Mouse (Mus musculus) neural tube, embryonic 10.5 days (tissue): ENCODE measurements around the gene Bag1.

ENCODE experiments used
- DNase-seq: peaks from one replicate; pipeline ENCODE4 v3.0.0-alpha.2; 2017; ENCODE audit warnings: low spot score; ENCODE audit errors: extremely low spot score

The Bag1 gene

GRCm38 (mm10) chr4:40948160-40948708, at the start of gene Bag1, which contains the start of gene Chmp5:
TSS of gene Bag1 (minus strand) at chr4:40948294.
TSS of gene Chmp5 (plus strand) at chr4:40948407.
- peak; percentile 97 for DNase-seq

DNA sequence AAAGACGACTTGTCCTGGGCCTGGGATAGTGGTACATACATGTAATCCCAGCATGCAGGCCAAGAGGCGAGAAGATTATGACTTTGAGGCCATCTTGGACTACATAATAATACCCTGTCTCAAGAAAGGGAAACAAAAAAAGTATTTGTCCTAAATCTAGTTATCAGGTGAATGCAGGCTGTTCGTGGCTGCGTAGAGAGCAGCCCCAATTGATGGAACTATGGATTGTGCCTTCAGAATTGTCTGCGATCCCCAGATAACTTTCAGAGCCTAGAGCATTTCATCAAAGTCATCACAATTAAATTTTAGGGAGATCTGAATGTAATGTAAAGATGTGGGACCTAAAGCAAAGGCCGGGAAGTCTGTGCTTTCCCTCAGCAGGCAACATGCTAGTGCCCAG, 48.2 kb upstream of the Bag1 start:
- no peak for DNase-seq

DNA sequence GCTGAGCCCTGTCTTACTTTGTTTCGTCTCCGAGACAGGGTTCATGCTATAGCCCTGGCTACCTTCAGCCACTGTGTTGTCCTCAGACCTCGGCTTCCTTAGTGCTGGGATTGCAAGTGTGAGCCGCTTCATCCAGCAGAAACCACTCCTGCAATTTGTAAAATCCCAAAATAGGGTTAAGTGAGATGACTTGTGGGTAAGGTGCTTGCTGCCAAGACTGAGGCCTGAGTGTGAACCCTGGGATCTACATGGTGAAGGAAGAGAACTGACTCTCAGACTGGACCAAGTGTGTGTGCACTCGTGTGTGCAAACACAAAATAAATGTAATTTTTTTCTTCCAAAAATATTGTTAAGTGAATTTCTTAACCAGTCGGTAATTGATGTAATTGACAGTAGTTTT, 41.5 kb upstream of the Bag1 start:
- no peak for DNase-seq

DNA sequence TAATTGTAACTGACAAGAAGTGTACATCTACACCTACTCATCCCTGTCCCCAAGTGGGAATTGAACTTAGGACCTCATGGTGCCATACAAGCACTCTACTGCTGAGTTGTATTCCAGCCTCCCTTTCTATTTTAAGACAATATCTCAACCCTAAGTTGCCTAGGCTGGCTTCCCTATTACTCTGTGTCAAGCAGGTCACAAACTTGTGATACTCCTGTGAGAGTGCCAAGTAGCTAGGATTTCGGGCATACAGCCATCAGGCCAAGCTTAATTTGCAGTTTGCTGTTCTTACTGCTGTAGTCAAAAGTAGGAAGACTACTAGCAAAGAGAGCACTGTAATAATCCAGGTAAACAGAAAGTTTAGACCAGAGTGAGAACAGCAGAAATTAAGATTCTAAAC, 35.6 kb upstream of the Bag1 start:
- no peak for DNase-seq

DNA sequence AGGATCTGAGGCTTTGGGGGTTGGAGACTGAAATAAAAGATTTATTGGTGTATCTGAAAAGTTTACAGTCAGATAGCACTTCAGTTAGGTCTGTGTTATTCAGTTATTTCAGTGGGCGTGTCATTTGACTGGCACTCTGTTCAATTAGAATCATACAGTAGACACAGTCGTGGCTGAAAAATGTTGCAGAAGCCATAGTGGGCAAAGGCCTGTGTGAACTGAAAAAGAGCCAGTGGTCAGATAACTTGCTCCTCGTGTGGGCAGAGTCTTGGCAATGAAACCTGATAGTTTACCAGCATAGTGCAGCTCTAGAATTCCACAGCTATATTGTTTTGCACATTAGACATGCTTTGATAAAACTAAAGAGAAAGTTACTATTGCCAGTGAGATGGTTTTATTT, 34.4 kb upstream of the Bag1 start:
- no peak for DNase-seq

- DNase-seq, result no peak
Observed at GRCm38 (mm10) chr4:40979430-40979829, 31.3 kb upstream of the Bag1 start.

- no peak for DNase-seq
Observed at GRCm38 (mm10) chr4:40976651-40977050, 28.6 kb upstream of the Bag1 start.

GRCm38 (mm10) chr4:40975678-40976077, 27.6 kb upstream of the Bag1 start:
- DNase-seq, result no peak

- no peak for DNase-seq
Observed at GRCm38 (mm10) chr4:40974011-40974410, 25.9 kb upstream of the Bag1 start.

GRCm38 (mm10) chr4:40971744-40972143, 23.6 kb upstream of the Bag1 start:
- DNase-seq, result peak; percentile 36

GRCm38 (mm10) chr4:40970842-40971701, 23.0 kb upstream of the Bag1 start, which contains the start of gene Nfx1:
TSS of gene Nfx1 (plus strand) at chr4:40970906.
- peak; percentile 95 for DNase-seq

GRCm38 (mm10) chr4:40970592-40970841, 22.4 kb upstream of the Bag1 start:
- DNase-seq, result no peak

- DNase-seq, result no peak
Observed at GRCm38 (mm10) chr4:40969781-40970591, 21.9 kb upstream of the Bag1 start.

DNA sequence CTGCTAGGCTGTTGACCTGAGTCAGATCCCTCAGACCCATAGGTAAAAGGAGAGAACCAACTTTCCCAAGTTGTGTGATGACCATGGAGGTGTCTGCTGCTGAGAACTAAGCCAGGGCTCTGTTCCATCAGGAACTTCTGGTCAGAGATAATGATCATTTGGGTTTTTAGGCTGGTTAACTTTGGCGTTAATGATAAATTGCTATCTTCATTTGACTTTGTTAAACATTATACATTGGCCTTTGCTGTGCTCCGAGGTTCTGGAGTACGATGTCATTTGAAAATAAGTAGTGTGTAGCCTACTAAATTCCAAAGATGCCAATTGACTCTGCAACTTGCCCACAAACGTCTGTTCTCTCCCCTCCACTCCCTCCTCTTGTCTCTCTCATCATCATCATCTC, 21.1 kb upstream of the Bag1 start:
- DNase-seq, result no peak

DNA sequence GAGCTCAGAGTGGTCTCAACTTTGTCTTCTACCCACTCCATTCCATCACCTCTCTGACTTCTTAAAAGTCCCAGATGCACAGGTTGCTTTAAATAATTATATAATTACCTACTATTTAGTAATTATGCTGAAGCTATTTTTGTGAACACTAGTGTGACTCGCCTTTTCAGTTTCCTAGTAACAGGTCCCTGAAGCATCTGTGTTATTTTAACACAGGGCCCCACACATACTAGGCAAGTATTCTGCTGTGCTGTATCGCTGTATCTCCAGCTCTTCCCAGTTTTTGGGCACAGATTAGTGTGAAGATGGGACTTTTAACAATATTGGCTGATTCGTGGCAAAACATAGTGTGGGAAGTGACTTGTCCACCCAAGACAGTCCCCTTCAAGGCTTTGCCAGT, 15.4 kb upstream of the Bag1 start:
- no peak for DNase-seq

DNA sequence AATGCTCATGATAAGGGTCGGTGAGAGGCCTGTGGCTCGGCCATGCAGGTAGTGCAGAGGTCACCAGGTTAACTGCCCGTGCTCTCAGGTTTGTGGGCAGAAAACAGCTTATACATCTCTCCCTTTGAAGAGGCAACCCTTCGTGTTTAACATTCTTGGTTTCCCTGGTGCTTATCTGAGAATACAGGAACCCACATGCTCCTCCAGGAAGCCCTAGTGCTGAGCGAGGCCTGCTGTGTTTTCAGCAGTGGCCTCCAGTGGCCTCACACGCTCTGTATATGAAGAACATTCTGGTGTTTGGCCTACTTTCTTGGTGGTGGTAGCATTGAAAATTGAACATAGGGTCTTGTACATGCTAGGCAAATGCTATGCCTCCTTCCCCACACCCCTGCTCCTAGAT, 7.8 kb upstream of the Bag1 start:
- no peak for DNase-seq

DNA sequence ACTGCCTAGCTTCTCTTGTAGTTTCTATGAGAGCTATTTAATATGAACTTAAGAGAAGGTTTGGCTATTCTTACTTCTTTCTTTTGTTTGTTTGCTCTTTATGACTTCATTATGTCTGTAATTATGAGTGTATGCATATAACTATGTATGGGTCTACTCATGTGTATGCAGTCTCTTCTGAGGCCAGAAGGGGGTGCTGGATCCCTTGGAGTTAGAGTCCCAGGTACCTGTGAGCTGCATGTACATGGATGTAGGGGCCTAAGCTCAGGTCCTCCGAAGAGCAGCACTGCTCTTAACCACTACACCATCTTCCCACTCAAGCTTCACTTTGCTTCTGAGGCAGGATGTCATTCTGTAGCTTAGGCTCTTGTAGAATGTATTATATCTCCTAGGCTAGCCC, 5.4 kb upstream of the Bag1 start:
- DNase-seq, result no peak

GRCm38 (mm10) chr4:40947565-40948159, 432 bp downstream of the Bag1 start:
- DNase-seq, result peak; percentile 84

DNA sequence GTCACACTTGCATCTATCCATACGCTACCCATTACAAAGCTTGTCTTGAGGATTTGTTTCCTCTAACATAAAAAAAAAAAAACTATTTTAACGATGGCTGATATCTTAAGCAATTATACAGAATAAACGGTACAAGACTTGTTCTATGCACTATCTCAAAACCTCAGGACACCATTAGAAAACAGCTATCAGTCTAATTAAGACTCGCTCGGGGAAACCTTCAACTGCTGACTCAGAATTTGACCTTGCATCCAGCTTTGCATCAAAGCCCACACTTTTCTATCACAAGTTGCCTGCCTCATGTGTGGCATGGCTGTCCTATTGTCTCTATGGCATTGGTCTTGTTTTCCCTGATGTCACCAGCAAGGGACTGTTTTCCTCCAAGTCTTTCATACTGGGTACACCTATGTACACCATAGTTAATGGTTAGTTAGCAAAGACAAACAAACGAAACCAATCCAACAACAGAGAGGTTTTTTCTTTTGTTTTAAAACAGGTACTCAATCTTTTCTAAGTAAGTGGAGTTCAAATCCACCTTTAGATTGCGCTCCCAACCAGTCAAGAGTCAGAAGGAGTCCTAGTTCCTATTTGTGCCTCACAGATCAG, 1.5 kb downstream of the Bag1 start:
- no peak for DNase-seq

DNA sequence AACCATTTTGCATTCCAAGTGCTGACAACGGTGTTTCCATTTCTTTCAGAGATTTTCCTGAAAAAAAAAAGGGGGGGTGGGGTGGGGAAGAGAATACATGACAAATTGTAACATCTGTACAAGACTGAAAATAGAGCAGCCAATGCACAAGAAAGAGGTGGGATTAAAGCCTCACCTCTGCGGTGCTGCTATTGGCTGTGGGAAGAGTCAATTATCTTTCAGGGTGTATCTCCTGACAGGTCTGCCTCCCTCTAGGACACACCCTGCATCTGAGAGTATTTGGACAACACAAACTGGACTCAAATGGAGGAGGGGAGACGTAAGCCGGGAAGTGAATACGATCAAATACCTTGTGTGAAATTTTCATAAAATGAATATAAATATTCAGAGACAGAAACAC, 4.4 kb downstream of the Bag1 start:
- no peak for DNase-seq

GRCm38 (mm10) chr4:40938793-40939192, 9.3 kb downstream of the Bag1 start:
- no peak for DNase-seq
